Mouse (Mus musculus): ENCODE results near the gene Bmt2.

Gene Bmt2

DNA sequence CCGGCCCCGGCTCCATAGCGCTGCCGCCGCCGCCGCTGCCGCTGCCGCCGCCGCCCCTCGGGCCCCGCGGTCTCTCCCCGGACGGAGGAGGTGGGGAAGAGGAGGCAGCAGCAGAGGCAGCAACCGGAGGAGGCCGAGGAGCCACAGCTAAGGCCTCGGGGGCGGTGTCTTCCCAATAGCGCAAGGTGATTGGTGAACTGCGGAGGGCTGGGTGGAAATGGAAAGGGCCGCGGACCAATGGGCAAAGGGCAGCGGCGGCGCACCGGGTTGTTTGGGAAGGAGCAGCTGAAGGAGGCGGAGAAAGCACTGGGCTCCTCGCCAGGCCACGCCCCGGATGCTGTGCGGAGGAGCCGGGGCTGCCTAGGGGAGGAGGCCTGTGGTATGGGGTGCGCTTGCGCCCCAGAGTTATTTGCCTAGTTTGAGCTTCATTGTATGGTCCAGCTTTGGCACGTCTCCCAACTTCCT, at the start of gene Bmt2:
TSS of gene Bmt2 (minus strand) at position 149 of the 465 bp plus-strand sequence.
- peak; percentile 99 for DNase-seq (ENCODE audit: low spot score in 2 of 2)

GRCm38 (mm10) chr6:13722166-13722565, 44.4 kb upstream of the Bmt2 start:
- DNase-seq (ENCODE audit: low spot score in 2 of 2), result no peak

DNA sequence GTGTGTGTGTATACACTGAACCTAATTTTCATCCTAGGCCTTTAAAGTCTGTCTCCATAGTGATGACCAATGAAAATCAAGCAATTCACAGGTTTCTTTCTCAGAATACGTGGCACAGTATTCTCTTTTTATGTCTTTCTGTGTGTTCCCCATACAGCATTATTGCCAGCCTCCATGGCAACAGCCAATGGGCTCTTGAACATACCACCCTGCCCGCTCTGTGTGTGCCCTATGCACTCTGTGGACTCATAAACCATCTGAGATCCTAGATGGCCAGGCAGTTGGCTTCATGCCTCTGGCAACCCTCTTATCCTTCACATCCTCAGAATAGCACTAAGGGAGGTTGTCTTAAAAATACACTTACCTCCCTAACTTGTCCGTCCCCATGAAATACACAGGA, 37.1 kb upstream of the Bmt2 start:
- DNase-seq (ENCODE audit: low spot score in 2 of 2), result no peak

DNA sequence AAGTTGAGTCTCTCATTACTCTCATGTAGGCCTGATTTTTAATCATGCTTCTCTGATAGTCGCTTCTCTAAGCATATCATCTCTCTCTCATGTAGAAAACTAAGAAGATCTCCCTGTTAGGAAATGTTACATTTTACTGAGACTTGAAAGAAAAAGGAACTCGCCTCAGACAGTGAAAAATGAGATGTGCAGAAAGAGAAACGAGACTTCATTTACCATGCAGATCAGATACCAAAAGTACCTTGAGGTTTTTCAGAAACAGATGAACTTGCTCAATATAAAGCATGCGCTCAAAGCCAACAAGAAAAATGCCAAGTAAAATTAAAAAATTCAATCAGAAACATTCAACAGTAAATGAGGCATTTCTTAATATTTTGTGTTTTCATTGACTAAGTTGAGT, 19.1 kb upstream of the Bmt2 start:
- no peak for DNase-seq (ENCODE audit: low spot score in 2 of 2)

- no peak for DNase-seq (ENCODE audit: low spot score in 2 of 2)
Observed at GRCm38 (mm10) chr6:13695103-13695845, 17.5 kb upstream of the Bmt2 start.

DNA sequence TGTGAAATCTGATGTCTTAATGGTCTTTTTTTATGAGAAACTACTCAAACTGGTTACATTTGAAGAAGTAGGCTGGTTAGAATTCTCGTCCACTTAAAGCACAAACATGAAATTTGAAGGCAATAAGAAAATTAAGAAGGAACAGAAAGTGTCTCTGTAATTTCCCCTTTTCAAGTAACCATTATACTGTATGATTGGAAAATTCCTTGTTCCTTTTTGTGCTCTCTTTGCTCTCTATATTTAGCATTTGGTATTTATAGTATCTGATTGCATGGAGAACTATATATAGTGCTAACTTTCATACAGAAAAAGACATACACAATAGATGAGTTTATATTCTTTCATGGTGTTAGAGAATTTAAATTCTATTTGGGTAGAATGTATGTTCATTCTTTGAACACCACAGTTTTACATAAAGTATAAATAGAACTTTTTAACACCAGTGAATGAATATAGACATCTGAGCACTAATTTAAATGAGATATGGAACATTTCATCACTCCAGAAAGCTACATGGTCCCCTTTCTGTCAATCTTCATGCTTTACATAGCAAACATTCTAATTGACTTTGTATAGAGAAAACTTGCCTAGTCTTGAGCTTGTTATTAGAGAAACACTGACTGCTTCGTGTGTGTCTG, 14.0 kb upstream of the Bmt2 start:
- DNase-seq (ENCODE audit: low spot score in 2 of 2), result no peak

DNA sequence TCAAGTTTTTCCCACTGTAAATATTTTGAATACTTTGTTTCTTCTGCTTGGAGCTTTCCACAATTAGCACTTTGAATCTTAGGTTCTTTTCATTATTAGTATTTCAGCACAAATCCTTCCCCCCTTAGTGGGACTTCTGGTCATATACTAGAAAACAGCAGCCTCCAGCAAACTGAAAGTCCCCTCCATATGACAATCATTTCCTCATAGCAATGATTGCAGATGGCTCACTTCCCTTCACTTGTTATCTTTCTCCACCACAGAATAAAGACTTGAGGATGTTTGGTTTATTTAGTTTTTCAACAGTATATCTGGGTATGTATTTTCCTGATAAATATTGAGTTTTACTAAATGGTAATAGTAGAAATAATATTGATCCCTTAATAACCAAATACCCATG, 12.6 kb upstream of the Bmt2 start:
- DNase-seq (ENCODE audit: low spot score in 2 of 2), result no peak

DNA sequence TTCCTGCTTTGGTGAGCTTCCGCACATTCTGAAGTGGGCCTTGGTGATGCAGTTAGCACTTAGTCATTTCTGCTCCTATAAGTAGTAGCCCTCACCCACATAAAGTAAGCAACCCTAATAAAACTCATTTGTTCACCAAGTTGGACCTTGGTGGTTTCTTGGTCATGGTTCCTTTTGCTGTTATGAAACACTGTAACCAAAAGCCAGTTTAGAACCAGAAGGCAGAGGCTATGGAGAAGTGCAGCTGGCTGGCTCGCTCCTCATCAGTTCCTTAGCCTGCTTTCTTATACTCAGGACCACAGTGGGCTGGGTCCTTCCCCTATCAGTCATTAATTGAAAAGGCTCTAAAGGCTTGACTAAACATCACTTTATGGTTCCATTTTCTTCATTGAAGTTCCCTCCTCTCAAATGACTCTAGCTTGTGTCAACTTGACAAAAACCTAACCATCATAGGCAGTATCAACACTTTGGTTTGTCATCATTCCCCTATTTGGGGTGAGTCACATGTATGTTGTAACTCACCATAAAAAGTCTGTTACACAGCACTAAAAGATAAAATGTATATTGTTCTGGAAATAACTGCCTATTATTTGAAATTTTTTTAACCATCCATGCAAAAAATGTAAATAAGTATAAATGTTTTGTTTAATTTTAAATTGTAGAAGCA, 6.3 kb upstream of the Bmt2 start:
- DNase-seq (ENCODE audit: low spot score in 2 of 2), result no peak

DNA sequence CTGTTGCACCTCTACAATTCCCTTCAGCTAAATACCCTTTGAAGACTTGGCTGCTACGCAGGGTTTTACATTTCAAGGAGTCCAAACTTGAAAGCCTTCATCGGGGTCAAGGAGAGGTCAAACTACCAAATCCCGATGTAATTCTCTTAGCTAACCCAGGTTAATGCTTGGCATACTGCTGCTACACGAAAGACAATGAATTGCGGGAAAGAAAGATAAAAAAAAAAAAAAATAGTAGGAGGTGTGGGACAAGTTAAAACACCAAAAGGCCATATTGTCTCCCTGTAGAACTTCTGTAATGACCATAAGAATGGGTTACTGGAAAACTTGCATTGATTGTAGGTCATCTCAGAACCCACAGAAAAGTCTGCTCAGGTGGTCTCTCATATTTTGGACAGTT, 583 bp upstream of the Bmt2 start:
- DNase-seq (ENCODE audit: low spot score in 2 of 2), result no peak

DNA sequence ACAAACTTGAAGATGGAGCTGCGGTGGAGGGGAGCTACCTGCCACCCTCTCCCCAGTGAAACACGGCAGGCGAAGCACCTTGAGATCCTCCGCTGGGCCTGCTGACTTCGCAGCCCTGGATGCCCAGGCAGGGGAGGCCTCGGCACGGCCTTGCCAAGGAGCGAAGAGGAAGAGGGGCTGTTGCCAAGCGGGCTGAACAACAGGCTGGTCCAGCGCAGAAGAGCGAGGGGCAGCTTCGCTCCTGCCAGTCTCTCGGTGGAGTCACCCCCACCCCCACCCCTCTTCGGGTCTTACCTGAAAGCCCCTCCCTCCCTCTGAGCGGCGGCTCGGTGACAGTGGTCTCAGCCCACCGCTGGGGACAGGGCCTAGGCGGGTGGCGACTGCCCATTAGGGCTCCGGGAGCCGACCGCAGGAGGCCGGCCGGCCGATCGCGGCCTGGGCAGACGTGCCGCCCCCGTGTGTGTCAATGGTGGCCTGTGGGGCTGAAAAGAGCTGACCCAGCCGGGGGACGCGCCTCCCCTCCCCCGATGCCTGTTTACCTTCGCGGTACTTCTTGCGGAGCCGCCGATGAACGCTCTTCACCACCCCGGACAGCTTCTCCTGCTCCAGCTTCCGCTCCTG, 515 bp downstream of the Bmt2 start:
- DNase-seq (ENCODE audit: low spot score in 2 of 2), result peak; percentile 39 to 44

DNA sequence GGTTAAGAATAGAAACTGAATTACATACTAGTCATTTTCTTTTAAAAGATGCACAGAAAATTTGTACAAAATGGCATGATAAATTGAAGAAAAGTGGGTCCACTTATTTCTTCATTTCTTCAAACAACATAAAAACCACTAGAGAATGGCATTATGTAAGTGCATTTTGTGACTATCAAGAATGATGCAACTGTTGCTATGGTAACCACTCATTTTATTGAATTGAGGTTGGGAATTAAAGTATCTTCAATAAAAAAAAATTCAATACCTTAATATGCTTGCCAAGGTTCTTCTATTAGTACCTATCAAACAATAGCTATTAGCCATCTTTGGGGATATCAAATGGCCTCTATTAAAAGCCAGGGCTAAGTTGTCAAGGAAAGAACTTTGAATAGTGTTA, 1.6 kb downstream of the Bmt2 start:
- DNase-seq (ENCODE audit: low spot score in 2 of 2), result no peak

DNA sequence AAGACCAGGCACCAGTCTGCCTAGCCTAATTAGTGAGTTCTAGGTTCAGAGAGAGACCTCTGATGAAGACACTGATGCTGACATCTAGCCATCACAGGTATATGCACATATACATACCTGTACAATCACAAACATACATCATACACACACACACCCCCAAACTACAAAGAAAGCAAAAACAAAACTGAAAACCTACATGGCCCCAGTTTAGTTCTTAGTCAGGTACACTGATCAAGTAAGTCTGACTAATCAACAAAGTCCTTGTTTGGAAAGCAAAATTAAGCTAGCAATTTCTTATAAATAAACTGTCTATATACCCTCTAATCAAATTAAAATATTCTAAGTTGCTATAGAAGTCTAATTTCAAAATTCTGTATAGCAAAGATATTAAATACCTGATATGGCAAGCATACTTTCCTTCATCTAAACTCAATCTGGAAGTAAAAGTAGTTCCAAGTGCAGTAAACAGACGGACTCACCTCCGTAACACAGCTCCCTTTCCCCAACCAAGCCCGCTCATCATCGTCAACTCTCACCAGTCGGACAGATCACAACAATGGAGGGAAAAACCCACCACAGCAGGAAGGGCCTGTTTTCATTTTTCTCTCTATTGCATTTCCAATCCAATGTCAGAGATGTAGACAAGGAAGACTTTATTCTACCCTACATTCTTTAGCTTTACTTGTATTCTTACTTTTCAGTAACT, 3.0 kb downstream of the Bmt2 start:
- no peak for DNase-seq (ENCODE audit: low spot score in 2 of 2)

DNA sequence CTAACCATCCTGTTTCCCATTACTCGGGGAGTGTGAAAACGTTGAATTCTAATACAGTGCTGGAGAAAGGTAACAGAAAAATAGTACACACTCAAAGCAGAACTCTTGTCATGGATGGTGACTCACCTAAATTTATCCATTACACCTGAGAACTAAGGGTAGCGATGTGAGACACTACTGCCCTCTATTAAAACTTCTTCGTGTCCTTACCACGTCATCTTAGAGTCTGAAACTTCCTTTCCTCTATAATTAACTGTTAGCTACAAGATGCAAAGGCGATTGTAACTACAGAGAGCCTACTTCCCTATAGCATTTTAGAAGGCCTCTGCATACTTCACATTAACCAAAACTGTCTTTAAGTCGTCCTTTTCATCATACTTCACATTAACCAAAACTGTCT, 12.1 kb downstream of the Bmt2 start:
- no peak for DNase-seq (ENCODE audit: low spot score in 2 of 2)

- no peak for DNase-seq (ENCODE audit: low spot score in 2 of 2)
Observed at GRCm38 (mm10) chr6:13658016-13658415, 19.8 kb downstream of the Bmt2 start.

- no peak for DNase-seq (ENCODE audit: low spot score in 2 of 2)
Observed at GRCm38 (mm10) chr6:13654081-13654480, 23.7 kb downstream of the Bmt2 start.

GRCm38 (mm10) chr6:13652284-13652683, 25.5 kb downstream of the Bmt2 start:
- no peak for DNase-seq (ENCODE audit: low spot score in 2 of 2)

- DNase-seq (ENCODE audit: low spot score in 2 of 2), result no peak
Observed at GRCm38 (mm10) chr6:13650854-13651253, 26.9 kb downstream of the Bmt2 start.

GRCm38 (mm10) chr6:13648305-13648704, 29.5 kb downstream of the Bmt2 start:
- no peak for DNase-seq (ENCODE audit: low spot score in 2 of 2)

DNA sequence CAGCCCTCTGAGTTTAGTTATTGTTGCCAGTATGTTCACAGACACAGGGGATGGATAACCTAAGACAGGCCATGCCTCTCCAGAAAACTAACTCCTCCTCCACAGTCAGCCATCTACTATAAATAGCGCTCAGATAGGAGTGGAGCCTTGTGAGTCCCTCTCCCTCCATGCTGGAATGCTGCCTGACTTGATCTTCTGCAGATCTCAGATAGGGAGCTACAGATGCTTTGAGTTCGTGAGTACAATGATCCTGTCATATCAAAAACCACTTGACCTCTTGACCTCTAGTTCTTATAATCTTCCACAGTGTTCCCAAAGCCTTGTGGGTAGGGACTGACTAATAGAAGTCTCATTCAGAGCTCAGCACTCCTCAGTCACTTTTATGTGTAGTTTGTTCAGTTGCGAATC, 41.2 kb downstream of the Bmt2 start:
- DNase-seq (ENCODE audit: low spot score in 2 of 2), result peak; percentile 6 to 30

DNA sequence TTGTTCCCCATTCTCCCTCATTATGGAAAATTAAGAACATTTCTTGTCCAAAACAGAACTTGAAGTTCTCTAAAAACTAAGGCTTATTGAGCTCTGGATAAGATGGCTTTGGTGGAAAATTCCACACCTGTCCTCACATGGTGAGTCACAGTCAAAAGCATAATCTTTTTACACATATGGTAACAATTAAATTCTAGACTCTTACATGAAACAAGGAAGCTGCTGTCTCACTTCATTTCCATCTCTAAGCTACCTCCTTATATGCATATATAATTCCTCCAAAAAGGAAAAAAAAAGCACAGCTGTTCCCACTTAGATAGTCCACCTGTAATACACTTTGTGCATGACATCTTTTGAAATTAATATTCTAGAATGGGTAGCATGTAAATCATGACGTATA, 45.2 kb downstream of the Bmt2 start:
- DNase-seq (ENCODE audit: low spot score in 2 of 2), result no peak

- no peak for DNase-seq (ENCODE audit: low spot score in 2 of 2)
Observed at GRCm38 (mm10) chr6:13630607-13631006, 47.2 kb downstream of the Bmt2 start.

DNA sequence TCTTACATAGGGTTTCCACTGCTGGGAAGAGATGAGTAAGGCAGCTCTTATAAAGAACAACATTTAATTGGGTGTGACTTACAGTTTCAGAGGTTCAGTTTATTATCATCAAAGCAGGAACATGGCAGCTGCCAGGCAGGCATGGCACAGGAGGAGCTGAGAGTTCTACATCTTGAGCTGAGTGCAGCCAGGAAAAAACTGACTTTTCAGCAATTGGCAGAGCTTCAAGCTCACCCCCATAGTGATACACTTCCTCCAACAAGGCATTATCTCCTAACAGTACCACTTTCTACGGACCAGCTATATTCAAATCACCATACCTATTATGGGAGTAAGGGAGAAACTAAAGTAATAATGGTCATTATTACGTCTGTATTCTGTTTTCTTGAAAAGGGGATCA, 58.1 kb downstream of the Bmt2 start:
- DNase-seq (ENCODE audit: low spot score in 2 of 2), result no peak

Measured in urinary bladder, postnatal 36 days (tissue).